Mouse (Mus musculus): Measurements from ENCODE around the gene Gm6904. TPM values are rescaled to one million over a fixed set of nuclear protein-coding genes. Genes with fewer than 3 reads are reported as not detected.
"Not testable (repeated sequence)": the region's sequence is repeated elsewhere in the genome, so short reads cannot be mapped to it uniquely, and the experiment has no call there.

Gene Gm6904
- polyA plus RNA-seq (2012; rRNA removed) = not detected in 2 replicates

GRCm38 (mm10) chr14:59260056-59260455, at the start of gene Gm6904:
Gene Gm6904, minus strand, starts transcription at chr14:59260216.
- Histone ChIP-seq H3K4me1 (ENCODE audit: control insufficient read depth, insufficient read depth, low read length) (no peaks in the 10 kb centered on the region), H3K4me3 (replicated peaks; ENCODE audit: extremely low read depth, low read depth, low read length) (no peak within 1 kb of the TSS)
- DNase-seq = peak; percentile 12
- TF ChIP-seq CTCF (IDR thresholded peaks at IDR 0.05; ENCODE audit: insufficient read depth, low read length) (no peak), POLR2A (IDR thresholded peaks at IDR 0.05; ENCODE audit: borderline replicate concordance, extremely low read depth, low read depth, low read length) (no peak)
- WGBS = 14% methylated on average over 3 of the region's 3 CpGs

GRCm38 (mm10) chr14:59297391-59297790, 37.4 kb upstream of the Gm6904 start, which contains the start of gene Phf11a:
Gene Phf11a, minus strand, starts transcription at chr14:59297522.
- H3K4me1 ChIP-seq (ENCODE audit: control insufficient read depth, insufficient read depth, low read length); H3K4me3 ChIP-seq (replicated peaks; ENCODE audit: extremely low read depth, low read depth, low read length); DNase-seq: not testable (repeated sequence)
- 58% methylated on average over 1 of the region's 1 CpGs for WGBS

- not testable (repeated sequence) for H3K4me1 ChIP-seq (ENCODE audit: control insufficient read depth, insufficient read depth, low read length); H3K4me3 ChIP-seq (replicated peaks; ENCODE audit: extremely low read depth, low read depth, low read length); DNase-seq
Measured at GRCm38 (mm10) chr14:59291769-59292168, 31.8 kb upstream of the Gm6904 start.

GRCm38 (mm10) chr14:59274961-59275360, 14.9 kb upstream of the Gm6904 start:
- H3K4me1 ChIP-seq (ENCODE audit: control insufficient read depth, insufficient read depth, low read length); DNase-seq; H3K4me3 ChIP-seq (replicated peaks; ENCODE audit: extremely low read depth, low read depth, low read length): not testable (repeated sequence)
- WGBS = 72% methylated on average over 4 of the region's 4 CpGs

GRCm38 (mm10) chr14:59255861-59256260, 4.2 kb downstream of the Gm6904 start:
- H3K4me3 ChIP-seq (replicated peaks; ENCODE audit: extremely low read depth, low read depth, low read length); DNase-seq; H3K4me1 ChIP-seq (ENCODE audit: control insufficient read depth, insufficient read depth, low read length): not testable (repeated sequence)
- 88% methylated on average over 1 of the region's 1 CpGs for WGBS

GRCm38 (mm10) chr14:59250350-59250749, 9.7 kb downstream of the Gm6904 start:
- H3K4me3 ChIP-seq (replicated peaks; ENCODE audit: extremely low read depth, low read depth, low read length); DNase-seq; H3K4me1 ChIP-seq (ENCODE audit: control insufficient read depth, insufficient read depth, low read length): not testable (repeated sequence)
- TF ChIP-seq CTCF (IDR thresholded peaks at IDR 0.05; ENCODE audit: insufficient read depth, low read length) = peak; percentile 34; the same call in 1 of the 2 replicates
- 58% methylated on average over 5 of the region's 5 CpGs for WGBS

- H3K4me1 ChIP-seq (ENCODE audit: control insufficient read depth, insufficient read depth, low read length) = no peaks in the 10 kb centered on the region; the same call in 1 of the 2 replicates
- TF ChIP-seq POLR2A (IDR thresholded peaks at IDR 0.05; ENCODE audit: borderline replicate concordance, extremely low read depth, low read depth, low read length) (no peak), CTCF (IDR thresholded peaks at IDR 0.05; ENCODE audit: insufficient read depth, low read length) (no peak; the same call in 1 of the 2 replicates)
- 79% methylated on average over 9 of the region's 9 CpGs for WGBS
- no peak for DNase-seq
- H3K4me3 ChIP-seq (replicated peaks; ENCODE audit: extremely low read depth, low read depth, low read length) = no peak overlapping the region
Measured at GRCm38 (mm10) chr14:59233635-59234034, 26.4 kb downstream of the Gm6904 start.

GRCm38 (mm10) chr14:59232003-59232402, 28.0 kb downstream of the Gm6904 start:
- 42% methylated on average over 5 of the region's 5 CpGs for WGBS
- DNase-seq = no peak
- Histone ChIP-seq H3K4me1 (ENCODE audit: control insufficient read depth, insufficient read depth, low read length) (no peaks in the 10 kb centered on the region; the same call in 1 of the 2 replicates), H3K4me3 (replicated peaks; ENCODE audit: extremely low read depth, low read depth, low read length) (no peak overlapping the region)
- TF ChIP-seq CTCF (IDR thresholded peaks at IDR 0.05; ENCODE audit: insufficient read depth, low read length) = peak; percentile 51
- TF ChIP-seq POLR2A (IDR thresholded peaks at IDR 0.05; ENCODE audit: borderline replicate concordance, extremely low read depth, low read depth, low read length) = no peak

- no peak for DNase-seq
- 85% methylated on average over 21 of the region's 21 CpGs for WGBS
- H3K4me3 ChIP-seq (replicated peaks; ENCODE audit: extremely low read depth, low read depth, low read length) = no peak overlapping the region
Measured at GRCm38 (mm10) chr14:59230331-59230966, 29.6 kb downstream of the Gm6904 start.

GRCm38 (mm10) chr14:59229822-59230221, 30.2 kb downstream of the Gm6904 start:
- no peak for DNase-seq

More at GRCm38 (mm10) chr14:59230331-59230966, 29.6 kb downstream of the Gm6904 start:
- no peaks in the 10 kb centered on the region; the same call in 1 of the 2 replicates for H3K4me1 ChIP-seq (ENCODE audit: control insufficient read depth, insufficient read depth, low read length)
- TF ChIP-seq CTCF (IDR thresholded peaks at IDR 0.05; ENCODE audit: insufficient read depth, low read length) = no peak
- no peak for TF ChIP-seq POLR2A (IDR thresholded peaks at IDR 0.05; ENCODE audit: borderline replicate concordance, extremely low read depth, low read depth, low read length)

GRCm38 (mm10) chr14:59226240-59226639, 33.8 kb downstream of the Gm6904 start:
- 94% methylated on average over 11 of the region's 11 CpGs for WGBS
- Histone ChIP-seq H3K4me1 (ENCODE audit: control insufficient read depth, insufficient read depth, low read length) (no peaks in the 10 kb centered on the region), H3K4me3 (replicated peaks; ENCODE audit: extremely low read depth, low read depth, low read length) (no peak overlapping the region)
- DNase-seq = no peak
- TF ChIP-seq CTCF (IDR thresholded peaks at IDR 0.05; ENCODE audit: insufficient read depth, low read length) (no peak), POLR2A (IDR thresholded peaks at IDR 0.05; ENCODE audit: borderline replicate concordance, extremely low read depth, low read depth, low read length) (no peak)

More at GRCm38 (mm10) chr14:59229822-59230221, 30.2 kb downstream of the Gm6904 start:
- Histone ChIP-seq H3K4me3 (replicated peaks; ENCODE audit: extremely low read depth, low read depth, low read length) (no peak overlapping the region), H3K4me1 (ENCODE audit: control insufficient read depth, insufficient read depth, low read length) (no peaks in the 10 kb centered on the region; the same call in 1 of the 2 replicates)
- TF ChIP-seq POLR2A (IDR thresholded peaks at IDR 0.05; ENCODE audit: borderline replicate concordance, extremely low read depth, low read depth, low read length) = no peak
- TF ChIP-seq CTCF (IDR thresholded peaks at IDR 0.05; ENCODE audit: insufficient read depth, low read length) = 0 out of 2 replicates have a peak, but pooled peaks have one; percentile 5
- WGBS = 91% methylated on average over 3 of the region's 3 CpGs
